Mouse (Mus musculus) frontal cortex, postnatal 10 days (tissue): ENCODE measurements around the gene Nags.
"Not testable (repeated sequence)": the region's sequence is repeated elsewhere in the genome, so short reads cannot be mapped to it uniquely, and the experiment has no call there.

Experiments
- DNase-seq, 2 experiments: peaks; one replicate each; pipeline ENCODE4 v3.0.0; 2022; ENCODE audit warnings: low spot score in 2 of 2, mixed read lengths in 1 of 2

The Nags gene

GRCm38 (mm10) chr11:102156786-102157089 is 11.4 kb downstream of the Nags start:
- no peak for DNase-seq

GRCm38 (mm10) chr11:102158024-102158423 is 12.7 kb downstream of the Nags start:
- DNase-seq = not testable (repeated sequence)

- no peak for DNase-seq
Measured at GRCm38 (mm10) chr11:102159781-102160180, 14.5 kb downstream of the Nags start.

GRCm38 (mm10) chr11:102165971-102166722 is 20.8 kb downstream of the Nags start:
- DNase-seq = peak in 1 of 2 experiments; percentile 44

GRCm38 (mm10) chr11:102167539-102167938 is 22.2 kb downstream of the Nags start:
- DNase-seq = no peak

- DNase-seq = no peak
Measured at GRCm38 (mm10) chr11:102168689-102169088, 23.4 kb downstream of the Nags start.

- no peak for DNase-seq
Measured at GRCm38 (mm10) chr11:102179836-102180235, 34.5 kb downstream of the Nags start.

GRCm38 (mm10) chr11:102184253-102184645 is 38.9 kb downstream of the Nags start:
- DNase-seq = no peak

GRCm38 (mm10) chr11:102184646-102185495 is 39.6 kb downstream of the Nags start, which contains the start of gene Lsm12:
TSS of gene Lsm12 (minus strand) at chr11:102185296.
- DNase-seq = peak; percentile 85 to 92

GRCm38 (mm10) chr11:102185677-102186076 is 40.4 kb downstream of the Nags start:
- DNase-seq = no peak

GRCm38 (mm10) chr11:102186235-102186634 is 40.9 kb downstream of the Nags start:
- no peak for DNase-seq

GRCm38 (mm10) chr11:102188980-102189379 is 43.7 kb downstream of the Nags start:
- no peak for DNase-seq

GRCm38 (mm10) chr11:102189461-102190436 is 44.4 kb downstream of the Nags start, which contains the start of gene G6pc3:
TSS of gene G6pc3 (plus strand) at chr11:102189620.
- peak; percentile 87 to 88 for DNase-seq

GRCm38 (mm10) chr11:102190848-102191247 is 45.5 kb downstream of the Nags start:
- DNase-seq = no peak

GRCm38 (mm10) chr11:102193657-102194440 is 48.5 kb downstream of the Nags start:
- DNase-seq = no peak

GRCm38 (mm10) chr11:102196018-102196797 is 50.9 kb downstream of the Nags start:
- DNase-seq = peak in 1 of 2 experiments; percentile 10

GRCm38 (mm10) chr11:102198245-102198644 is 52.9 kb downstream of the Nags start:
- peak in 1 of 2 experiments; percentile 4 for DNase-seq
